Mouse (Mus musculus) intestine, embryonic 14.5 days (tissue): Measurements from ENCODE around the gene Vti1a. TPM values are rescaled to one million over a fixed set of nuclear protein-coding genes. Genes with fewer than 3 reads are reported as not detected.

Experiments used
- ATAC-seq: fragments of 200-750 bp; cut with Nextera tagmentation; replicated peaks from 2 replicates; pipeline ENCODE4 v1.8.0; 2017; ENCODE audit warnings: low read depth, moderate number of reproducible peaks, moderate TSS enrichment, moderate library complexity; ENCODE audit not compliant: low FRiP score, low TSS enrichment
- DNase-seq: peaks from one replicate; pipeline ENCODE4 v3.0.0-alpha.2; 2018; ENCODE audit warnings: low spot score
- H3K27ac ChIP-seq: fragments of 300-500 bp; sonication (generic); 2 replicates; pipeline ENCODE4 v1.5.1; 2014; ENCODE audit warnings: low read depth, mild to moderate bottlenecking, control low read depth
- H3K27me3 ChIP-seq: fragments of 300-500 bp; sonication (generic); replicated peaks from 2 replicates; pipeline ENCODE4 v1.6.1; 2014; ENCODE audit warnings: low read length, control low read depth; ENCODE audit not compliant: control insufficient read depth, insufficient read depth
- H3K36me3 ChIP-seq: fragments of 300-500 bp; sonication (generic); 2 replicates; pipeline ENCODE4 v1.6.1; 2014; ENCODE audit warnings: low read length, control low read depth; ENCODE audit not compliant: control insufficient read depth, insufficient read depth
- H3K4me1 ChIP-seq: fragments of 300-500 bp; sonication (generic); replicated peaks from 2 replicates; pipeline ENCODE4 v1.6.1; 2014; ENCODE audit warnings: low read length, control low read depth, mixed read lengths; ENCODE audit not compliant: control insufficient read depth, insufficient read depth
- H3K4me2 ChIP-seq: fragments of 300-500 bp; sonication (generic); 2 replicates; pipeline ENCODE4 v1.6.1; 2014; ENCODE audit warnings: low read length
- H3K4me3 ChIP-seq: fragments of 300-500 bp; sonication (generic); 2 replicates; pipeline ENCODE4 v1.5.1; 2014; ENCODE audit warnings: low read depth, low read length, control low read depth, mixed read lengths
- H3K9ac ChIP-seq: fragments of 300-500 bp; sonication (generic); 2 replicates; pipeline ENCODE4 v1.6.1; 2014; ENCODE audit warnings: mild to moderate bottlenecking, low read length
- H3K9me3 ChIP-seq: fragments of 300-500 bp; sonication (generic); 2 replicates; pipeline ENCODE4 v1.6.1; 2016; ENCODE audit warnings: low read length, control low read depth; ENCODE audit not compliant: control insufficient read depth
- WGBS: fragments of 180-500 bp; shearing (Covaris S2); extraction: QIAGEN DNeasy Blood & Tissue Kit; methylation state at CpG from one replicate; pipeline ENCODE4 v1.1.7; 2014; 5-methylcytosine and 5-hydroxymethylcytosine counted together
- polyA plus RNA-seq: library from polyadenylated mRNA; unstranded; fragments of >200 nt; fragmentation: Nextera tagmentation; extraction: Ambion mirVana; gene quantifications from 2 replicates; pipeline ENCODE4 v1.2.1, GENCODE M21; 2014

The Vti1a gene
- polyA plus RNA-seq, 1 experiment from 2014 or later: 23.5 TPM

- WGBS: 58% methylated on average over 21 of the region's 21 CpGs
- DNase-seq (no peak), ATAC-seq (0 out of 2 replicates have a peak, but pooled peaks have one; percentile 40)
- Histone ChIP-seq H3K27me3 (no peaks in the 10 kb centered on the region), H3K27ac (no peak overlapping the region), H3K4me2 (peak overlapping the region; percentile 14), H3K36me3 (no peaks in the 10 kb centered on the region), H3K4me3 (no peak overlapping the region), H3K4me1 (peaks cover 11% of the 10 kb centered on the region), H3K9me3 (no peaks in the 10 kb centered on the region), H3K9ac (0 out of 2 replicates have a peak overlapping the region, but pooled peaks have one; percentile 8)
Observed at GRCm38 (mm10) chr19:55469301-55470051, 153.4 kb downstream of the Vti1a start.

GRCm38 (mm10) chr19:55472582-55472981 is 156.5 kb downstream of the Vti1a start:
- H3K4me2 ChIP-seq: no peak overlapping the region
- H3K36me3 ChIP-seq: no peaks in the 10 kb centered on the region
- H3K27ac ChIP-seq: no peak overlapping the region
- 77% methylated on average over 8 of the region's 8 CpGs for WGBS
- H3K27me3 ChIP-seq: no peaks in the 10 kb centered on the region
- ATAC-seq (no peak), DNase-seq (no peak)
- no peaks in the 10 kb centered on the region for H3K9me3 ChIP-seq
- no peak overlapping the region for H3K9ac ChIP-seq
- no peak overlapping the region for H3K4me3 ChIP-seq
- peaks cover 11% of the 10 kb centered on the region for H3K4me1 ChIP-seq

- no peak overlapping the region for H3K4me2 ChIP-seq
- H3K9me3 ChIP-seq: no peaks in the 10 kb centered on the region
- H3K36me3 ChIP-seq: no peaks in the 10 kb centered on the region
- H3K4me1 ChIP-seq: peaks cover 4% of the 10 kb centered on the region
- no peak for ATAC-seq
- no peak for DNase-seq
- no peaks in the 10 kb centered on the region for H3K27me3 ChIP-seq
- 77% methylated on average over 6 of the region's 6 CpGs for WGBS
- H3K4me3 ChIP-seq: no peak overlapping the region
- H3K9ac ChIP-seq: no peak overlapping the region
- no peak overlapping the region for H3K27ac ChIP-seq
Observed at GRCm38 (mm10) chr19:55474225-55474624, 158.1 kb downstream of the Vti1a start.

GRCm38 (mm10) chr19:55480526-55480925 is 164.4 kb downstream of the Vti1a start:
- DNase-seq: no peak
- Histone ChIP-seq H3K27ac (no peak overlapping the region), H3K36me3 (no peaks in the 10 kb centered on the region), H3K4me1 (peaks cover 14% of the 10 kb centered on the region), H3K4me2 (no peak overlapping the region), H3K27me3 (no peaks in the 10 kb centered on the region), H3K9me3 (no peaks in the 10 kb centered on the region), H3K4me3 (no peak overlapping the region), H3K9ac (no peak overlapping the region)
- no peak for ATAC-seq
- 70% methylated on average over 5 of the region's 5 CpGs for WGBS

- Histone ChIP-seq H3K4me2 (no peak overlapping the region), H3K9me3 (no peaks in the 10 kb centered on the region), H3K27me3 (no peaks in the 10 kb centered on the region), H3K27ac (no peak overlapping the region), H3K4me1 (peaks cover 14% of the 10 kb centered on the region), H3K36me3 (no peaks in the 10 kb centered on the region), H3K4me3 (no peak overlapping the region), H3K9ac (no peak overlapping the region)
- DNase-seq (no peak), ATAC-seq (no peak)
- WGBS: 17% methylated on average over 5 of the region's 5 CpGs
Observed at GRCm38 (mm10) chr19:55481308-55481707, 165.2 kb downstream of the Vti1a start.

GRCm38 (mm10) chr19:55483526-55483925 is 167.4 kb downstream of the Vti1a start:
- peaks cover 14% of the 10 kb centered on the region for H3K4me1 ChIP-seq
- no peak overlapping the region for H3K27ac ChIP-seq
- H3K4me2 ChIP-seq: no peak overlapping the region
- H3K9me3 ChIP-seq: no peaks in the 10 kb centered on the region
- DNase-seq: no peak
- no peak overlapping the region for H3K4me3 ChIP-seq
- no peak overlapping the region for H3K9ac ChIP-seq
- no peaks in the 10 kb centered on the region for H3K27me3 ChIP-seq
- no peaks in the 10 kb centered on the region for H3K36me3 ChIP-seq
- ATAC-seq: no peak
- whole genome bisulfite sequencing: 28% methylated on average over 5 of the region's 5 CpGs

GRCm38 (mm10) chr19:55484559-55484958 is 168.5 kb downstream of the Vti1a start:
- Histone ChIP-seq H3K9ac (no peak overlapping the region), H3K36me3 (no peaks in the 10 kb centered on the region), H3K4me1 (peaks cover 14% of the 10 kb centered on the region), H3K27me3 (no peaks in the 10 kb centered on the region), H3K4me2 (0 out of 2 replicates have a peak overlapping the region, but pooled peaks have one; percentile 20), H3K4me3 (no peak overlapping the region), H3K27ac (no peak overlapping the region), H3K9me3 (no peaks in the 10 kb centered on the region)
- WGBS: 62% methylated on average over 6 of the region's 6 CpGs
- peak; percentile 74; the same call in 1 of the 2 replicates for ATAC-seq
- no peak for DNase-seq

- Histone ChIP-seq H3K4me3 (no peak overlapping the region), H3K27me3 (no peaks in the 10 kb centered on the region), H3K4me1 (peaks cover 18% of the 10 kb centered on the region), H3K9ac (no peak overlapping the region), H3K9me3 (no peaks in the 10 kb centered on the region), H3K36me3 (no peaks in the 10 kb centered on the region), H3K27ac (no peak overlapping the region), H3K4me2 (no peak overlapping the region)
- WGBS: 60% methylated on average over 4 of the region's 4 CpGs
- ATAC-seq (no peak), DNase-seq (no peak)
Observed at GRCm38 (mm10) chr19:55486473-55486872, 170.4 kb downstream of the Vti1a start.
